Mouse (Mus musculus) hematopoietic stem cell, adult 5-6 weeks (primary cell): ENCODE data around the gene Lctl. TPM values are rescaled to one million over a fixed set of nuclear protein-coding genes. Genes with fewer than 3 reads are reported as not detected.
"Not testable (repeated sequence)": the region's sequence is repeated elsewhere in the genome, so short reads cannot be mapped to it uniquely, and the experiment has no call there.

Experiments used
- ATAC-seq, 2 experiments: fragments of 125-278 bp in 1 of 2; replicated peaks in 1 of 2; 2 replicates each; pipeline ENCODE4 v1.8.0; 2016 to 2017; ENCODE audit warnings: inconsistent platforms in 2 of 2, mild to moderate bottlenecking in 2 of 2, moderate number of reproducible peaks in 2 of 2, low read depth in 1 of 2, moderate TSS enrichment in 1 of 2; ENCODE audit not compliant: low FRiP score in 2 of 2, poor library complexity in 2 of 2, severe bottlenecking in 2 of 2, insufficient read depth in 1 of 2, low TSS enrichment in 1 of 2
- total RNA-seq: library from RNA; stranded (forward); fragments of 172-1452, 232-1000 nt; gene quantifications from 2 replicates; pipeline ENCODE4 v1.2.3, GENCODE M21; 2017

The Lctl gene
- total RNA-seq, 1 experiment from 2014 or later = not detected

DNA sequence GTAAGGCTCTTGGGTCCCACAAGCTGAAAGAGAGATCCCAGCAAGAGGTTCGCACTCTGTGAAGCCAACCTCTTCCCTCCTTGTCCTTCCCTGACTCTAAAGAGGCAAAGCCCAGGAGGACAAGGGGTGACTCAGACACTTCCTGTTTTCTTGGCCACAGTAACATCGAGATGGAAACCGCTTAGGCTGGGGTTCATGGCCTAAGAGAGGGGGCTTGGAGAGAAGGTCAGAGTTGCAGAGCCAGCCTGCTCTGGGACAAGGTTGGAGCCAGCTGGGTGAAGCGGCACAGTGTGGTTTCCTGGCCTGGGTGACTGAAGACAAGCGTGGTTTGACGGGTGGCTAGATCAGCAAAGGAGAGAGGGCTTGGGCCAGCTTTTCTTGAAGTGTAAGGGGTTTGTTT lies 11.6 kb upstream of the Lctl start:
- ATAC-seq = peak; percentile 50 to 66; a peak in 3 of 4 replicates

DNA sequence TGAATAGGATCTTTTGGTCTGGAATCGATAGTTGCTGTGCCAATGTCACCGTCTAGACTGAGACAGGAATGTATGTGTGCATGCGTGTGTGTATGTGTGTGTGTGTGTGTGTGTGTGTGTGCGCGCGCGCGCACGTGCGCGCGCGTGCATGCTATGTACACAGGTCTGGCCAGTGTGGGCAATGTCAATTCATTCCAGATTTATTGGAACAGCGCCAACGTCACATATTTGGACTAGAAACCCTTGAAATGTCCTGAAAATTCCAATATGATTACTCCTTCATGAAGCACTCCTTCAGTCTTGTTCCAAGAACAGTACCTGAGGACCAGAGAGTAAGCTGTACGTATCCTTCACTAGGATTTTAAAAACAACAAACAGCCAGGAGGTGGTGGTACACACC lies 6.4 kb upstream of the Lctl start:
- ATAC-seq = no peak

DNA sequence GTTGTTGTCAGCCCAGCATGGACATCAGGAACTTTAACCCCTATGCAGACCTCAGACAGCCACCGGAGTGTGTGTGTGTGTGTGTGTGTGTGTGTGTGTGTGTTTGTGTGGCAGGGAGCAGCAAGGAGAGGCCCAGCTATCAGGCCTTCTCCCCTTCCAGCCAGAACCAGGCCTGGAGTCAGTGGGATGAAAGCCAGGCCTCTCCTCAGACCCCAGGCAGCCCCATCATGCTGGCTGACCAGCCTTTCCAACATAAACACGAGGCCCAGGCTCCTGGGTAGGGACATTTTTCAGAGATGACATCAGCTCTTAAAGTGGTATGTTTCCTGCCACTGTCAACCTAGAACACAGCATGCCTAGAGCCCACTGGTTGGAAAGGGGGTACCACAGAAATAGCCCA lies 2.3 kb upstream of the Lctl start:
- no peak for ATAC-seq

DNA sequence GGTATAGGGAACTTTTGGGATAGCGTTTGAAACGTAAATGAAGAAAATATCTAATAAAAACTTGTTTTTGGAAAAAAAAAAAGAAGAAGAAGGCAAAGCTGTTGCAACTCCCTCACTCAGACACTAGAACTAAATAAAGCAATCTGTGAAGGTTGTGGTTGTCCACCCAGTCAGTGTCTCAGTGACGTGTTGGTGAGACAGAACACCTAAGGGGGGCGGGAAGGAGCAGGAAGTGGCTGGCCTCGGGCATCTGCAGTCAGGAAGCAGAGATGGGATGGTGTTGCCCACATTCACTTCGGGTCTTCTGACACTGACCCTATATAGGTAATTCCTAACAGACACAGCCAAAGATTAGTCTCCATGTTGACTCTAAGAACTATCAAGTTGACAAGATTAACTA lies 1.2 kb upstream of the Lctl start:
- no peak for ATAC-seq

DNA sequence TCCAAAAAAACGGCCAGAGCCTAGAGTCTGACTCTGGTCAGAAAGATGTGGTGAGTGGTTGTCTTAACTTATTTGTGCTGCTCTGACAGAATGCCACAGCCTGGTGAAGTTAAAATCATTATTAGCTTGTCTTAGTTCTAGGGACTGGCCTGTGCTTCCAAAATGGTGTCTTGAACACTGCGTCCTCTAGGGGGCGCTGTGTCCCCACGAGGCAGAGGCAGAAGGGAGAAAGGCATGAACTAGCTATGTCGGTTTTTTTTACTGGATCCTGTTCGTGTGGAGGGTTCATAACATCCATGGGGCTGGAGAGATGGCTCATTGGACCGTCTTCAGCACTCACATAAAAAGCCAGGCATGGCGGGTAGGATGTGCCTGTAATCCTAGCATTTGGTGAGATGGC lies 3.0 kb downstream of the Lctl start:
- ATAC-seq = peak; percentile 59 to 76; a peak in 2 of 4 replicates

DNA sequence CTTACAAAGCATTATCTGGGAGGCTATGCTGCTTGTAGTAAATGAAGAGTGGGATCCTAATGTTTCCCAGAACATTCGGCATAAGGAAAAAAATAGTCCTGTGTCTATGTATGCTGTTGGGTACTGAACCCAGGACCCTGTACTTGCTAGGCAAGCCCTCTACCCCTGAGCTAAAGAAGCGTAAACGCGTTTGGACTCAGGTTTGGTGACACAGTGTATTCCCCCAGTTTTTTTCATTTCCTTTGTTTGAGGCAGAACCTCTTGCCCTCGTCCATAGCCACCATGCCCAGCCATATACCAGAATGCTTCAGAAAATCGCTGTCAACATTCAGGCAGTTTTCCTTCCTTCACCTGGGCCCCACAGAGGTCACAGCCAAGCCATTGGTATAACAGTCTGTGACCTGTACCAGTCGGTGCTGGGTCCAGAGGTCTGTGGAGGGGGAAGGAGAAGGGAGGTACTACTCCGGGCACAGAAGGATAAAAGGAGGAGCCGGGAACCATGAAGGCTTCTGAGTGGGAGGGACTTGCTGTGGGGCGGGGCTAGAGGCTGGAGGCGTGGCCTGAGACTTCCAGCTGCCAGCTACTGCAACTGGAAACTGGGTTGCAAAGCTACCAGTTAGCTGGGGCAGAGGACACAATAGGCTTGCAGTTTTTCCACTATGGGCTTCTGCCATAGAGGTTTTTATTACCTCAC lies 3.8 kb downstream of the Lctl start:
- peak; percentile 59 to 63 for ATAC-seq

DNA sequence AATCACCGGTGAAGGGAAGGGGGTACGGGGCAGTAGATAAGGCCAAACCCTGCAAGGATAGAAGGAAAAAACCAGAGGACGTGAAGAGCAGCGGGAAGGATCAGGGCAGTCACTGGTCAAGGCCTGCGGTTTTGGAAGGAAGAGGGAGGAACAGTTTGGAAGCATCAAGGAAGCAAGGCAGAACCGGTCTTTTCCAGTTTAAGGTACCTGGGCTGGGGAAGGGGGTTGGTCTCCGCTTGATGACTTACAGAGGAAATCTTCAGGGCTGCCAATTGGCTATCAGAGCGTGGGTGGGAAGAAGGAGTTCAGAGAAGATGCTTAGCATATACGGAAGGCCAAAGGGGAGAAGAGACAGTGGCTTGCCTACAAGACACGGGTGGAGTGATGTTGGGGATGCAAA lies 5.7 kb downstream of the Lctl start:
- ATAC-seq = no peak

DNA sequence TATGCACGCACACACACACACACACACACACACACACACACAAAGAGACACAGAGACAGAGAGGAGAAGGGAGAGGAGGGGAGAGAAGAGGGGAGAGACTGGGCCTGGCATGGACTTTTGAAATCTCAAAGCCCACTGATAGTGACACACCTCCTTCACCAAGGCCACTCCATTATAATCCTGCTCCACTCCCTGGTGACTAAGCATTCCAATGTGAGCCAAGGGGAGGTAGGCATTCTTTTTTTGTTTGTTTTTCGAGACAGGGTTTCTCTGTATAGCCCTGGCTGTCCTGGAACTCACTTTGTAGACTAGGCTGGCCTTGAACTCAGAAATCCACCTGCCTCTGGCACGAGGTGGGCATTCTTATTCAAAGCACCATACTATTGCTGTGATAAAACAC lies 7.9 kb downstream of the Lctl start:
- ATAC-seq = not testable (repeated sequence)

DNA sequence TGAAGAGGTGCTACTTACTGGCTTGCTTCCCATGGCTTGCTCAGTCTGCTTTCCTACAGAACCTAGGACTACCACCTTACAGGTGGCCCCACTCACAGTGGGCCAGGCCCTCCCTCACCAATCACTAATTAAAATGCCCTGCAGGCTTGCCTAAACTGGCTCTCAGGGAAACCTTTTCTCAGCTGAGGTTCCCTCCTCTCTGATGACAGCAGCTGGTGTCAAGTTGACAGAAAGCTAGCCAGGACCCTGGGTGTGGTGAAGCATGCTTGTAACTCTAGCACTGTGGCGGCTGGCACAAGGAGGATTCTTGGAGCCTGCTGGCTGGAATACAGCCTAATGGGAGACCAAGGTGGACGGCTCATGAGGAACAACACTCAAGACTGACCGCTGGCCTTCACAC lies 8.4 kb downstream of the Lctl start:
- no peak for ATAC-seq

DNA sequence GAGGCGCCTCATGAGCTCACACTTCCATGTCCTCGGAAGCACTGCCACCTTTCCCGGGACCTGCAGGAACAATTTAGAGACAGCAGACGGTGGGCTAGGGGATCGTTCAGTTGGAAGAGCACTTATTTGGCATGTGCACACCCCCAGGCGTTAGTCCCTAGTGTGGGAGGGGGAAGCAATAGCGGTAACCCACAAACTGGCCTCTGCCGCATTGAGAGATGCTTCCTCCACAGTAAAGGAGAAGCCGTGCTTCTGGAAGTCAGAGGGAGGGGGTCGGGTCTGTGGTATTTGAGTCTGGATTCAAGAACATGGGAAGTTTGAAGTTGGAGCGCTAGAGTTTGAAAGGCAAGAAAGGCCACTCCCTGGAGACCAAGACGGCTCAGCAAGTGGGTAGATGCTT lies 9.2 kb downstream of the Lctl start:
- ATAC-seq = peak; percentile 46 to 66; a peak in 3 of 4 replicates

DNA sequence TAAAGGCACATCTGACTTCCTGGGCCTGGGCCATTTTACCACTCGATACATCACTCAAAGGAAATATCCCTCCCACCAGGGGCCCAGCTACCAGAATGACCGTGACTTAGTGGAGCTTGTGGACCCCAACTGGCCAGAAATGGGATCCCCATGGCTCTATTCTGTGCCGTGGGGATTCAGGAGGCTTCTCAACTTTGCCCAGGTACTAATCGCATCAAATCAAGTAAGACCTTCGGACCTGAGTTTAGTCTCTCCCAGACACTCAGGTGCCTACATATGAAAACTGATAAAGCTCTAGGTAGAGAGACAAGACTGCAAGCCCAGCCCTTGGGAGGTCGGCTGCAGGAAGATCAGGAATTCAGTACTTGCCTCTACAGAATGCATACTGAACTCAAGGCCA lies 14.7 kb downstream of the Lctl start:
- ATAC-seq = no peak

DNA sequence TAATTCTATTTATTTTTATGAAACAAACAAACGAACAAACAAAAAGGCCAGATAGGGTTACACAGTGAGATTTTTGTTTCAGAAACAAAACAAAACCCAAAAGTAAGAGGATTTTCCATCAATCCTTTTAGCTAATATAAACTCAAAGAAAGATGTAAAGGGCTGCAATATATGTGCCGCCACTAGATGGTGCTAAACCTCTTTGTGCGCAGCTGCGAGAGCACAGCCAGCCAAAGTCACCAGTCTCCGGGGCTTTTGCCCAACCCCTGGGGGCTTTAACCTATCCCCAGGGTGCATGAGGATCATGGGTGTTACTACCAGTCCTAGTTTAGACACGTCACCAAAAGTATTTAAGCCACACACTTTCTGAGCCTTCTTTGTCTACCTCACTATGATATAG lies 21.9 kb downstream of the Lctl start:
- not testable (repeated sequence) for ATAC-seq

DNA sequence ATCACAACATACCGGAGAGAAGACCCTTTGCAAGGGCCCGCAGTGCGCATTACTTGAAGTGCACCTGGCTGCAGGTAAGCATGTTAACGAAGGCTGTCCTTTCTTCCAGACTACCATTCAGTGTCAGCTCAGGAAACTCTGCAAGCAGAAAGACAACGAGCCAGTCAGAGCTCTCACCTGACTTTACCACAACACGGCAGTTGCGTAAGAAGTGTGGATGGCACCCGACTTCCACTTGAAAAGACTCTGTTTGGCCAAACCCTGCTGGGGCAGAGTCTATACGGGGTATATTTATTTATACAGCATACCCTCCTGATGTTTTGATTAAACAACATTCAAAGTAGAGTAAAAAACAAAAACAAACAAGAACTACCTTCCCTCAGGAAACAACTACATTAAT lies 22.9 kb downstream of the Lctl start:
- ATAC-seq = no peak

DNA sequence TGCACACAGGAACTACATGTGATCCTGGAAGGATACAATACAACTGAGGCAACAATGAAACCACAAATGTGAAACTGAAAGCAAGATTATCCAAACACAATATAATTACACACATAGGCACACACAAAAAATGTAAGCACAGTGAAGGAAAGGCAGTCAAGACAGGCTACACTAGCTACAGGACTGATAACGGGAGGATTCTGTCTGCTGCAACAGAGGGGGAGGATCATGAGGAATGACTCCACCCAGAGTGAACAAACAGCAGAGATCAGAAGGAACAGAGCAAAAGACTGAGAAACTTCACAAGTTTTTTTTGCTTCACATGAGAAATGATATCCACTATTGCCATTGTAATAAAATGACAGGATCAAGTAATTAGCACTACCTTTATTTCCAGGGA lies 39.7 kb downstream of the Lctl start:
- ATAC-seq = no peak

DNA sequence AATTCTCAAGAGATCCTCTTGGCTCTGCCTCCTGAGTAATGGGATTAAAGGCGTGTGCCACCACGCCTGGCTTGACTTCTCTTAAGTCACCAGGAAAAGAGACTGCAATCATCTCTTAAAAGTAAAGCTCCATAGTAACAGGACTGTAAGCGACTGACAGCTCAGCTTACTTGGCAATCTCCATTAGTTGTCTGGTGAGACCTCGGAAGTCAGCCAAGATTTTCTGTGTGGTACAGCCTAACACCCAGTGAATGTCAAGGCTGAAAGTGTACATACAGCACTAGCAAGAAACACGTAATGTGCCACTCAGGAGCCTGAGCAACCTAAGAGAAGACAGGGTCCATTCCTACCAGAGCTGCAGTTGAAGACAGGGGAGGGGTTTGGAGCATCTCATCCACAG lies 43.5 kb downstream of the Lctl start:
- no peak for ATAC-seq

DNA sequence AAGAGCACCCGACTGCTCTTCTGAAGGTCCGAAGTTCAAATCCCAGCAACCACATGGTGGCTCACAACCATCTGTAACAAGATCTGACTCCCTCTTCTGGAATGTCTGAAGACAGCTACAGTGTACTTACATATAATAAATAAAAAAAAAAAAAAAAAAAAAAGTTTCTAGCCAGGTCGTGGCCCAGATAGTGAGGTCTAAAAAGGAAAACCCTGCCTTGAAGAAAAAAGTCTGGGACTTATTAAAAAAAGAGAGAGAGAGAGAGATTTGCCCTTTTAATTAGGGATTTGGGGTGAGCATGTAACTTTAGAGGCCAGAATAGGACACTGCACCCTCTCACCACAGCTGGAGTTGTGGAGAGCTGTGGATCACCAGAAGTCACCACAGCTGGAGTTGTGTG lies 53.0 kb downstream of the Lctl start:
- not testable (repeated sequence) for ATAC-seq

DNA sequence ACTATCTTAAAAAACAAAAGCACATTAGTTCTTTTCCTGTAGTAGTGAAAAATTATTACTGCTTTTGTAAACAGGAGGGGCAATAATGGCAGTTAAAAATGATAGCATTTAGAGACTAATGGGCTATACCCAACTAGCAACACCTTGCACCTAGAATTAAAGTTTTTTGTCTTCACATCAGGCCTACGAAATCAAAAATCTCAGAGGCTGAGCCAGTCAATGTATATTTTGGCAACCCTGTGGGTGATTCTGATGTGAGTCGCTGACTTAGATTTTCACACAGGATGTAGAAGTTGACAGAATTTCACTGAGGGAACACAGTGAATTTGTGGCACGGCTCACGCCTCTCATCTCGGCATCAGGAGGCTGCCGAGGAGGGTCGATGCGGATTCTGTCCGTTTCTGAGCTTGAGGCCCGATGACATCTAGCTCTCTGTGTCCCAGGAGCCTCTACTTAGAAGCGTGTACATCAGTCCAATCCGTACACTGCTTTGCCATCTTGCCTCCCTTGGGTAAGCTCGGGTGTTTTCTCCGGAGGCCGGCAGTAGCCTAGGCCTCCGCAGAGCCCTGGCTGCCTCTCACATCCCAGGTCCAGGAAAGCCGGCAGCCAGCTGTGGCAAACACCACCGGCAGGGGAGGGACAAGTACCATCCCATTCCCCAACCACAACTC lies 55.3 kb downstream of the Lctl start:
- peak in 1 of 2 experiments; percentile 15; a peak in 1 of 4 replicates for ATAC-seq

DNA sequence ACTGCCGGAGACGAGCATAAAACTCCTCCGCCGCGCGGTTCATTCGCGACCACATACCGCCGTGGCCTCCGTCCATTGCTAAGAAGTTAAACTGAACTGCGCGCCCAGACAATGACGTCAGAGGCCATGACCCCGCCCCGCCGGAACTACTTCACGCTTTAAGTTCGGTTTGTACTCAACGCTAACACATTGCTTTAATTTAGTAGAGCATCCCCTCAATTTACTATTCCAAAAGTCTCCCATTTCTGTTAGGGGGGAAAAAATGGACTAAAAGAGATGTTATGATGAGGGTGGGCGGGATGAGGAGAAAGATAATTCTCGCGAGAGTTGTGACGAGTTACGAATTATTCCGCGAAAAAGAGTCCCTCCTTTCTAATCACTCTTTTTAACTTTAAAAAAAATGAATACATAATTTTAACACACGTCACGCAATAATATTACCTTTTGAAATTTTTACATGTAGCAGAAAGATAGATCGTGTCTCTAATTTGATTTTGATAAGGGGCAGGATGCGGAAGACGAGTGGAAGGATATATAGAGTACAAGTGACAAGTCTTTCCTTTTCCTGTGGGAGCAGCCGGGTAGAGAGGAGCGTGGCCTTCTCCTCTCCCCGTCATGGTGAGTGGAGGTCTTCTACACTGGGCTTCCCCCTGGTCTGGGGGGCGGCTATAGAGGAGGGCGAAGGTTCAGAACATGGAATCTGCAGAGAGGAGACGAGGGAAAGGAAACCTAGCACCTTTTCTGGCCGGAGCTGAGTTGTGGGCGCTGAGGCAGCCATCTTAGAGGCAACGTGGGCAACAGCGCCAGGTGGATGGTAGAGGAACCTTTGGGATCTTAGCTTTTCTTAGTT lies 56.1 kb downstream of the Lctl start, which contains the start of the genes Zwilch and Rpl4:
Gene Zwilch, minus strand, starts transcription at position 289 of the 850 bp plus-strand sequence.
Gene Rpl4, plus strand, starts transcription at position 560 of the 850 bp plus-strand sequence.
- peak; percentile 82 to 86 for ATAC-seq
